In the genomic region with DNA sequence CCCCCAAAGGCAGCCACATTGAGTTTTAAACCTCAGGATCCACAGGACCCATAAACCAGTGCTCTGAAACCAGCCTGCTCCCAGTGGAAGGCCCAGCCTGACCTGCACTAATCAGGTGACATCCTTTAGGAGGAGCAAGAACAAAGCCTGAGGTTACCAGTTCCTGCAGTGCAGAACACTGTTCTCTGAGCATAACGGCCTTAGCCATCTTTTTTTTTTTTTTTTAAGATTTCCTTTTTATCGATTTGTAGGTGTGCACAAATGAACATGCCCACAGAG, we compare ENCODE assay signal across 8 mouse cellular contexts. TPM values are rescaled to one million over a fixed set of nuclear protein-coding genes. Genes with fewer than 3 reads are reported as not detected.
A peak's percentile ranks its signal among the peaks of the same experiment; 100 is the strongest.
DNase-seq lines count a peak whose midpoint lies in the region; ATAC-seq lines count a peak whose summit lies in the region.

No protein-coding gene starts in this region.

- no peaks in the 10 kb centered on the region for H3K9me3 ChIP-seq in kidney, embryonic 16.5 days (ENCODE audit: low read length)
- H3K9me3 ChIP-seq in embryonic facial prominence, embryonic 11.5 days (replicated peaks; ENCODE audit: control insufficient read depth, low read length): no peaks in the 10 kb centered on the region
- H3K9me3 ChIP-seq in neural tube, embryonic 12.5 days: no peaks in the 10 kb centered on the region

- 56% methylated on average over 2 of the region's 2 CpGs for WGBS in kidney, embryonic 16.5 days
- WGBS in embryonic facial prominence, embryonic 11.5 days: 44% methylated on average over 2 of the region's 2 CpGs
- WGBS in neural tube, embryonic 12.5 days: 53% methylated on average over 2 of the region's 2 CpGs

- H3K27me3 ChIP-seq in kidney, embryonic 16.5 days (ENCODE audit: insufficient read depth, low read length): no peaks in the 10 kb centered on the region
- no peaks in the 10 kb centered on the region for H3K27me3 ChIP-seq in embryonic facial prominence, embryonic 11.5 days (ENCODE audit: control insufficient read depth, insufficient read depth, low read length)
- no peaks in the 10 kb centered on the region for H3K27me3 ChIP-seq in neural tube, embryonic 12.5 days (replicated peaks)

- peaks cover 21% of the 10 kb centered on the region for H3K4me1 ChIP-seq in kidney, embryonic 16.5 days (ENCODE audit: insufficient read depth, low read length)
- H3K4me1 ChIP-seq in embryonic facial prominence, embryonic 11.5 days (ENCODE audit: control insufficient read depth, insufficient read depth, low read length): no peaks in the 10 kb centered on the region
- peaks cover 12% of the 10 kb centered on the region for H3K4me1 ChIP-seq in neural tube, embryonic 12.5 days

- DNase-seq in kidney, adult 9 months: no peak
- no peak for DNase-seq in embryonic facial prominence, embryonic 11.5 days (ENCODE audit: low spot score)
- no peak for DNase-seq in c-Kit-positive CD71-positive TER-119-positive erythroid progenitor cells, embryonic 14.5 days (ENCODE audit: low spot score)
- no peak for DNase-seq in left cerebral cortex, adult 11 months (ENCODE audit: low spot score)
- no peak for DNase-seq in left cerebral cortex, postnatal 14 days (ENCODE audit: low spot score in 2 of 2)

- peak overlapping the region; percentile 91 for H3K9ac ChIP-seq in kidney, embryonic 16.5 days (replicated peaks; ENCODE audit: low read length)
- peak overlapping the region; percentile 68 for H3K9ac ChIP-seq in embryonic facial prominence, embryonic 11.5 days (replicated peaks; ENCODE audit: low read length)
- H3K9ac ChIP-seq in neural tube, embryonic 12.5 days: peak overlapping the region; percentile 69

- H3K4me3 ChIP-seq in kidney, embryonic 16.5 days (ENCODE audit: low read length): peak overlapping the region; percentile 58
- peak overlapping the region; percentile 34; the same call in 1 of the 2 replicates for H3K4me3 ChIP-seq in embryonic facial prominence, embryonic 11.5 days (ENCODE audit: low read depth, low read length)
- H3K4me3 ChIP-seq in neural tube, embryonic 12.5 days: no peak overlapping the region

- ATAC-seq in kidney, embryonic 16.5 days (ENCODE audit: low FRiP score, low TSS enrichment): no peak
- no peak for ATAC-seq in embryonic facial prominence, embryonic 11.5 days (replicated peaks; ENCODE audit: insufficient number of reproducible peaks, low FRiP score, low TSS enrichment, low read depth)
- ATAC-seq in inflammation-experienced regulatory T-cells, adult 6 months: peak; percentile 27
- ATAC-seq in neural tube, embryonic 12.5 days (ENCODE audit: low FRiP score, low read depth): no peak; the same call in 1 of the 2 replicates

- H3K27ac ChIP-seq in kidney, embryonic 16.5 days (ENCODE audit: low read length): peak overlapping the region; percentile 87
- peak overlapping the region; percentile 87 for H3K27ac ChIP-seq in embryonic facial prominence, embryonic 11.5 days (replicated peaks; ENCODE audit: low read depth, low read length)
- peak overlapping the region; percentile 82 for H3K27ac ChIP-seq in neural tube, embryonic 12.5 days

- intact Hi-C loops in left cerebral cortex, postnatal 14 days (cut with DNase I): no loop called here

- 0 out of 2 replicates have a peak, but pooled peaks cover 2% of the 10 kb centered on the region for H3K36me3 ChIP-seq in kidney, embryonic 16.5 days (ENCODE audit: insufficient read depth, low read length)
- no peaks in the 10 kb centered on the region for H3K36me3 ChIP-seq in embryonic facial prominence, embryonic 11.5 days (replicated peaks; ENCODE audit: control insufficient read depth, insufficient read depth, low read depth, low read length)
- no peaks in the 10 kb centered on the region for H3K36me3 ChIP-seq in neural tube, embryonic 12.5 days

- peak overlapping the region; percentile 77 for H3K4me2 ChIP-seq in kidney, embryonic 16.5 days (replicated peaks; ENCODE audit: low read depth, low read length)
- peak overlapping the region; percentile 57 for H3K4me2 ChIP-seq in embryonic facial prominence, embryonic 11.5 days (ENCODE audit: low read depth, low read length)
- peak overlapping the region; percentile 65 for H3K4me2 ChIP-seq in neural tube, embryonic 12.5 days (replicated peaks)

RNA-seq across cellular contexts. Expression of gene Srrm2, which starts 0.7 kb away (rescaled TPM):
- polyA plus RNA-seq in kidney, embryonic 16.5 days (2015; fragmentation: Nextera tagmentation; extraction: Ambion mirVana): 411 and 514 TPM in 2 replicates
- 346 and 389 TPM in 2 replicates for polyA plus RNA-seq in embryonic facial prominence, embryonic 11.5 days (2014; fragmentation: Nextera tagmentation; extraction: Ambion mirVana)
- 100 to 1,000 TPM; 271 to 328 (median 302) TPM for polyA plus RNA-seq in inflammation-experienced regulatory T-cells, adult 6 months (2017; shearing (Covaris generic))
- 617 and 693 TPM in 2 replicates for polyA plus RNA-seq in neural tube, embryonic 12.5 days (2016; fragmentation: Nextera tagmentation; extraction: Ambion mirVana)
- 100 to 1,000 TPM; 573 to 599 TPM for total RNA-seq in left cerebral cortex, postnatal 14 days (2021)

RNA-seq across cellular contexts. Expression of gene Flywch2, which starts 5.1 kb away (rescaled TPM):
- polyA plus RNA-seq in kidney, embryonic 16.5 days (2015; fragmentation: Nextera tagmentation; extraction: Ambion mirVana): 31.7 and 35.0 TPM in 2 replicates
- polyA plus RNA-seq in embryonic facial prominence, embryonic 11.5 days (2014; fragmentation: Nextera tagmentation; extraction: Ambion mirVana): 35.4 and 45.5 TPM in 2 replicates
- 1 to 10 TPM; 1.3 to 3.1 (median 2.3) TPM for polyA plus RNA-seq in inflammation-experienced regulatory T-cells, adult 6 months (2017; shearing (Covaris generic))
- 47.0 and 47.5 TPM in 2 replicates for polyA plus RNA-seq in neural tube, embryonic 12.5 days (2016; fragmentation: Nextera tagmentation; extraction: Ambion mirVana)
- total RNA-seq in left cerebral cortex, postnatal 14 days (2021): 10 to 100 TPM; 25.7 to 30.1 TPM

RNA-seq across cellular contexts. Expression of gene Flywch1, which starts 19.6 kb away (rescaled TPM):
- 101 and 104 TPM in 2 replicates for polyA plus RNA-seq in kidney, embryonic 16.5 days (2015; fragmentation: Nextera tagmentation; extraction: Ambion mirVana)
- 88.3 and 103 TPM in 2 replicates for polyA plus RNA-seq in embryonic facial prominence, embryonic 11.5 days (2014; fragmentation: Nextera tagmentation; extraction: Ambion mirVana)
- polyA plus RNA-seq in inflammation-experienced regulatory T-cells, adult 6 months (2017; shearing (Covaris generic)): 10 to 100 TPM; 13.2 to 15.6 (median 13.7) TPM
- polyA plus RNA-seq in neural tube, embryonic 12.5 days (2016; fragmentation: Nextera tagmentation; extraction: Ambion mirVana): 234 and 241 TPM in 2 replicates
- total RNA-seq in left cerebral cortex, postnatal 14 days (2021): 100 to 1,000 TPM; 173 to 185 TPM

RNA-seq across cellular contexts. Expression of gene Elob, which starts 37.9 kb away (rescaled TPM):
- polyA plus RNA-seq in kidney, embryonic 16.5 days (2015; fragmentation: Nextera tagmentation; extraction: Ambion mirVana): 954 and 966 TPM in 2 replicates
- 1,057 and 1,139 TPM in 2 replicates for polyA plus RNA-seq in embryonic facial prominence, embryonic 11.5 days (2014; fragmentation: Nextera tagmentation; extraction: Ambion mirVana)
- 100 to 1,000 TPM; 674 to 762 (median 707) TPM for polyA plus RNA-seq in inflammation-experienced regulatory T-cells, adult 6 months (2017; shearing (Covaris generic))
- polyA plus RNA-seq in neural tube, embryonic 12.5 days (2016; fragmentation: Nextera tagmentation; extraction: Ambion mirVana): 1,078 and 1,213 TPM in 2 replicates
- total RNA-seq in left cerebral cortex, postnatal 14 days (2021): 100 to 1,000 TPM; 334 to 397 TPM

RNA-seq across cellular contexts. Expression of gene Prss33, which starts 44.8 kb away (rescaled TPM):
- polyA plus RNA-seq in kidney, embryonic 16.5 days (2015; fragmentation: Nextera tagmentation; extraction: Ambion mirVana): not detected in 2 replicates
- polyA plus RNA-seq in embryonic facial prominence, embryonic 11.5 days (2014; fragmentation: Nextera tagmentation; extraction: Ambion mirVana): 0.29 TPM in 1 of 2 replicates, not detected in the other
- 1 to 10 TPM in 2 of 3 experiments, not detected in 1; 1.3 to 1.6 TPM for polyA plus RNA-seq in inflammation-experienced regulatory T-cells, adult 6 months (2017; shearing (Covaris generic))
- polyA plus RNA-seq in neural tube, embryonic 12.5 days (2016; fragmentation: Nextera tagmentation; extraction: Ambion mirVana): not detected in 2 replicates
- not detected for total RNA-seq in left cerebral cortex, postnatal 14 days (2021)
